ENCODE assay signal across 13 mouse cellular contexts in the genomic region with DNA sequence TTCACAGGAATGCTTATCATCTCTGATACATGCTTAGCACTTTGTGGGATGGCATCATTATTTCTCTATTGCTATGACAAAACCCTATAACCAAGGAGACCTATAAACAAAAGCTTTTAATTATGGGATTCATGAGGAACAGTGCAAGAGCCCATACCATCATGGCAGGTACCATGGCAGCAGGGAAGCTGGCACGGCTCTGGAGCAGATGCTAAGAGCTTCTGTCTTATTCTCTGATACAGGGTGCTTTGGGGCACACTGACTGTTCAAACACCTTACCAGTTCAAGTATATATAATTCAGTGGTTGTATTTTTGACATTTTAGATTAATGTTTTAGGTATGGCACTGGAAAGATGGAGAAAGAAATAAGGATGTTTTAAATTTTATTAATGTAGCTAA.
"Had no signal": no experiment of that assay in that cellular context is flagged by ENCODE, and none has a peak within 500 bp of the region (broad histone marks: within the 10 kb centered on the region; RNA-seq: fewer than 3 reads in every experiment).

No protein-coding gene starts in this region.

- H3K27me3 ChIP-seq: limb, embryonic 12.5 days; liver, embryonic 13.5 days; lung, embryonic 15.5 days; midbrain, embryonic 13.5 days had no signal

- H3K27ac ChIP-seq: limb, embryonic 12.5 days; liver, embryonic 13.5 days; lung, embryonic 15.5 days; midbrain, embryonic 13.5 days; stomach, postnatal 0 days had no signal

- H3K4me2 ChIP-seq: limb, embryonic 12.5 days; liver, embryonic 13.5 days; lung, embryonic 15.5 days; midbrain, embryonic 13.5 days had no signal

- DNase-seq: kidney, postnatal 14 days; liver; liver, embryonic 13.5 days; liver, postnatal 0 days; lung, postnatal 14 days; right cerebral cortex, adult 18-20 months; right cerebral cortex, postnatal 25 days; thymus, adult 18-20 months; thymus, postnatal 14 days had no signal

- H3K36me3 ChIP-seq: limb, embryonic 12.5 days; liver, embryonic 13.5 days; lung, embryonic 15.5 days; midbrain, embryonic 13.5 days had no signal

- H3K4me3 ChIP-seq: limb, embryonic 12.5 days; liver, embryonic 13.5 days; lung, embryonic 15.5 days; midbrain, embryonic 13.5 days had no signal

- H3K9ac ChIP-seq: limb, embryonic 12.5 days; liver, embryonic 13.5 days; liver, postnatal 0 days; lung, embryonic 15.5 days; midbrain, embryonic 13.5 days had no signal

- H3K9me3 ChIP-seq: limb, embryonic 12.5 days; liver, embryonic 13.5 days; lung, embryonic 15.5 days; midbrain, embryonic 13.5 days had no signal

- H3K4me1 ChIP-seq: limb, embryonic 12.5 days; liver, embryonic 13.5 days; lung, embryonic 15.5 days; midbrain, embryonic 13.5 days had no signal

- ATAC-seq: liver, postnatal 0 days; midbrain, embryonic 13.5 days had no signal
